14 mouse cellular contexts compared by ENCODE assay signal in genomic region chr3:127728851-127729512, GRCm38 (mm10). TPM values are rescaled to one million over a fixed set of nuclear protein-coding genes. Genes with fewer than 3 reads are reported as not detected.
DNase-seq lines count a peak whose midpoint lies in the region; ATAC-seq and TF ChIP-seq lines count a peak whose summit lies in the region.
"Had no signal": no experiment of that assay in that cellular context is flagged by ENCODE, and none has a peak within 500 bp of the region (broad histone marks: within the 10 kb centered on the region; RNA-seq: fewer than 3 reads in every experiment).

No protein-coding gene starts in this region.

- H3K4me1 ChIP-seq in forebrain, embryonic 10.5 days, result peaks cover 39% of the 10 kb centered on the region
- peaks cover 10% of the 10 kb centered on the region; the same call in 1 of the 2 replicates for H3K4me1 ChIP-seq in forebrain, embryonic 15.5 days
- no peaks in the 10 kb centered on the region for H3K4me1 ChIP-seq in forebrain, postnatal 0 days (ENCODE audit: insufficient read depth)
- peaks cover 2% of the 10 kb centered on the region for H3K4me1 ChIP-seq in midbrain, embryonic 11.5 days (ENCODE audit: control insufficient read depth, insufficient read depth, low read length)
- H3K4me1 ChIP-seq in neural tube, embryonic 15.5 days, result peaks cover 9% of the 10 kb centered on the region

- DNase-seq in forebrain, embryonic 10.5 days (ENCODE audit: extremely low spot score, low spot score), result no peak
- no peak for DNase-seq in forebrain, postnatal 0 days
- no peak for DNase-seq in midbrain, embryonic 11.5 days (ENCODE audit: low spot score, missing footprints)
- DNase-seq in cerebellum, adult 11-12 months, result no peak
- DNase-seq in gastrocnemius, adult 18-20 months (ENCODE audit: low spot score), result no peak
- no peak for DNase-seq in frontal cortex, postnatal 14 days (ENCODE audit: low spot score in 2 of 2)
- DNase-seq: cerebellum, adult 11 months; kidney, adult 8-10 months; thymus, adult 18-20 months had no signal

- no peak overlapping the region for H3K4me3 ChIP-seq in forebrain, embryonic 10.5 days
- H3K4me3 ChIP-seq in forebrain, embryonic 15.5 days, result no peak overlapping the region
- H3K4me3 ChIP-seq in forebrain, postnatal 0 days (ENCODE audit: low read depth, low read length), result no peak overlapping the region
- H3K4me3 ChIP-seq in midbrain, embryonic 11.5 days (ENCODE audit: low read depth, low read length), result no peak overlapping the region
- no peak overlapping the region for H3K4me3 ChIP-seq in neural tube, embryonic 15.5 days (replicated peaks)

- H3K9me3 ChIP-seq in forebrain, embryonic 10.5 days, result no peaks in the 10 kb centered on the region
- H3K9me3 ChIP-seq in forebrain, embryonic 15.5 days, result no peaks in the 10 kb centered on the region
- no peaks in the 10 kb centered on the region for H3K9me3 ChIP-seq in forebrain, postnatal 0 days (ENCODE audit: low read length)
- H3K9me3 ChIP-seq in midbrain, embryonic 11.5 days (ENCODE audit: control insufficient read depth, low read length), result no peaks in the 10 kb centered on the region
- H3K9me3 ChIP-seq in neural tube, embryonic 15.5 days (replicated peaks), result no peaks in the 10 kb centered on the region

- no peaks in the 10 kb centered on the region for H3K36me3 ChIP-seq in forebrain, embryonic 10.5 days (replicated peaks)
- no peaks in the 10 kb centered on the region for H3K36me3 ChIP-seq in forebrain, embryonic 15.5 days
- H3K36me3 ChIP-seq in forebrain, postnatal 0 days (ENCODE audit: insufficient read depth), result no peaks in the 10 kb centered on the region
- no peaks in the 10 kb centered on the region for H3K36me3 ChIP-seq in midbrain, embryonic 11.5 days (ENCODE audit: control insufficient read depth, insufficient read depth, low read length)
- no peaks in the 10 kb centered on the region for H3K36me3 ChIP-seq in neural tube, embryonic 15.5 days

- no peak overlapping the region for H3K4me2 ChIP-seq in forebrain, embryonic 15.5 days (replicated peaks)
- H3K4me2 ChIP-seq in forebrain, postnatal 0 days (ENCODE audit: low read depth), result 0 out of 2 replicates have a peak overlapping the region, but pooled peaks have one; percentile 13
- H3K4me2 ChIP-seq in midbrain, embryonic 11.5 days, result 0 out of 2 replicates have a peak overlapping the region, but pooled peaks have one; percentile 10
- peak overlapping the region; percentile 32 for H3K4me2 ChIP-seq in neural tube, embryonic 15.5 days

- peak overlapping the region; percentile 62; the same call in 1 of the 2 replicates for H3K27ac ChIP-seq in forebrain, embryonic 10.5 days
- no peak overlapping the region for H3K27ac ChIP-seq in forebrain, embryonic 15.5 days (replicated peaks)
- H3K27ac ChIP-seq in forebrain, postnatal 0 days (ENCODE audit: low read depth, low read length), result no peak overlapping the region
- H3K27ac ChIP-seq in midbrain, embryonic 11.5 days (ENCODE audit: low read depth, low read length), result no peak overlapping the region
- H3K27ac ChIP-seq in neural tube, embryonic 15.5 days (replicated peaks), result no peak overlapping the region
- H3K27ac ChIP-seq: liver, embryonic 14.5 days had no signal

- H3K9ac ChIP-seq in forebrain, embryonic 15.5 days (replicated peaks), result no peak overlapping the region
- no peak overlapping the region for H3K9ac ChIP-seq in forebrain, postnatal 0 days
- no peak overlapping the region; the same call in 1 of the 2 replicates for H3K9ac ChIP-seq in midbrain, embryonic 11.5 days (ENCODE audit: low read length)
- no peak overlapping the region for H3K9ac ChIP-seq in neural tube, embryonic 15.5 days (replicated peaks)
- H3K9ac ChIP-seq: liver, embryonic 14.5 days had no signal

- peaks cover 61% of the 10 kb centered on the region for H3K27me3 ChIP-seq in forebrain, embryonic 10.5 days (ENCODE audit: poor library complexity, severe bottlenecking)
- H3K27me3 ChIP-seq in forebrain, embryonic 15.5 days, result no peaks in the 10 kb centered on the region; the same call in 1 of the 2 replicates
- no peaks in the 10 kb centered on the region for H3K27me3 ChIP-seq in forebrain, postnatal 0 days (ENCODE audit: insufficient read depth, low read length)
- peaks cover 2% of the 10 kb centered on the region for H3K27me3 ChIP-seq in midbrain, embryonic 11.5 days (ENCODE audit: control insufficient read depth, insufficient read depth, low read length)
- peaks cover 19% of the 10 kb centered on the region; the same call in 1 of the 2 replicates for H3K27me3 ChIP-seq in neural tube, embryonic 15.5 days (replicated peaks)

- no peak; the same call in 1 of the 2 replicates for ATAC-seq in forebrain, embryonic 15.5 days (replicated peaks)
- no peak for ATAC-seq in forebrain, postnatal 0 days
- peak; percentile 54 for ATAC-seq in midbrain, embryonic 11.5 days (ENCODE audit: low FRiP score)
- ATAC-seq in neural tube, embryonic 15.5 days (ENCODE audit: low FRiP score), result peak; percentile 53
- ATAC-seq: activated CD4-positive, CD25-positive, alpha-beta regulatory T cell, adult 4 months; lung, postnatal 0 days had no signal

- no peak for TF ChIP-seq CTCF in forebrain, postnatal 0 days (IDR thresholded peaks at IDR 0.05; ENCODE audit: low read depth)

- WGBS in forebrain, embryonic 10.5 days, result 55% methylated on average over 17 of the region's 17 CpGs
- WGBS in forebrain, embryonic 15.5 days, result 31% methylated on average over 17 of the region's 17 CpGs
- 33% methylated on average over 17 of the region's 17 CpGs for WGBS in forebrain, postnatal 0 days
- WGBS in midbrain, embryonic 11.5 days, result 49% methylated on average over 17 of the region's 17 CpGs
- 26% methylated on average over 17 of the region's 17 CpGs for WGBS in neural tube, embryonic 15.5 days

RNA-seq across cellular contexts. Expression of gene Alpk1, which starts 51.3 kb away (rescaled TPM):
- 0.76 and 0.87 TPM in 2 replicates for polyA plus RNA-seq in forebrain, embryonic 10.5 days (2016; fragmentation: Nextera tagmentation; extraction: Ambion mirVana)
- 0.78 and 1.0 TPM in 2 replicates for polyA plus RNA-seq in forebrain, embryonic 15.5 days (2015; fragmentation: Nextera tagmentation; extraction: Ambion mirVana)
- 1.3 and 3.5 TPM in 2 replicates for total RNA-seq in forebrain, postnatal 0 days (2014; rRNA removed)
- 0.30 and 0.39 TPM in 2 replicates for polyA plus RNA-seq in forebrain, postnatal 0 days (2015; fragmentation: Nextera tagmentation; extraction: Ambion mirVana)
- 0.70 and 0.72 TPM in 2 replicates for polyA plus RNA-seq in midbrain, embryonic 11.5 days (2014; fragmentation: Nextera tagmentation; extraction: Ambion mirVana)
- 0.61 and 0.96 TPM in 2 replicates for polyA plus RNA-seq in neural tube, embryonic 15.5 days (2015; fragmentation: Nextera tagmentation; extraction: Ambion mirVana)
- 1 to 10 TPM; 1.9 to 2.1 TPM for total RNA-seq in gastrocnemius, adult 18-20 months (2021)

Comparison
In these comparisons a context has a peak if more than half of its experiments do, and no peak if none do; other contexts are left out.
1. ATAC-seq: peak in midbrain, embryonic 11.5 days (single experiment) and neural tube, embryonic 15.5 days (single experiment); none in forebrain, embryonic 15.5 days (single experiment) and forebrain, postnatal 0 days (single experiment).